Comparison of ENCODE assay signal across 9 mouse cellular contexts in genomic region chr4:32586596-32586995, GRCm38 (mm10). TPM values are rescaled to one million over a fixed set of nuclear protein-coding genes. Genes with fewer than 3 reads are reported as not detected.
DNase-seq lines count a peak whose midpoint lies in the region; ATAC-seq lines count a peak whose summit lies in the region.
"Had no signal": no experiment of that assay in that cellular context is flagged by ENCODE, and none has a peak within 500 bp of the region (broad histone marks: within the 10 kb centered on the region; RNA-seq: fewer than 3 reads in every experiment).

No protein-coding gene starts in this region.

- H3K4me3 ChIP-seq in heart, embryonic 16.5 days (ENCODE audit: low read length): no peak overlapping the region

- H3K4me2 ChIP-seq in heart, embryonic 16.5 days (ENCODE audit: low read depth, low read length): no peak overlapping the region

- DNase-seq in heart, adult 8-10 months (ENCODE audit: low spot score): no peak
- peak; percentile 34 for DNase-seq in urinary bladder, postnatal 25 days (ENCODE audit: low spot score)
- no peak for DNase-seq in urinary bladder, postnatal 4 days (ENCODE audit: low spot score in 2 of 2)
- peak; percentile 82 to 84 for DNase-seq in cerebellum, postnatal 10 days
- peak; percentile 86 for DNase-seq in thymus, postnatal 14 days

- H3K27me3 ChIP-seq in heart, embryonic 16.5 days (ENCODE audit: control insufficient read depth, insufficient read depth, low read length): no peaks in the 10 kb centered on the region

- no peaks in the 10 kb centered on the region for H3K9me3 ChIP-seq in heart, embryonic 16.5 days (replicated peaks; ENCODE audit: control insufficient read depth, low read length)

- H3K4me1 ChIP-seq in heart, embryonic 16.5 days (ENCODE audit: control insufficient read depth, insufficient read depth, low read length): no peaks in the 10 kb centered on the region

- WGBS in heart, embryonic 16.5 days: 13% methylated on average over 9 of the region's 9 CpGs

- ATAC-seq in heart, embryonic 16.5 days (replicated peaks; ENCODE audit: extremely low read depth, insufficient read depth, low FRiP score): 0 out of 2 replicates have a peak, but pooled peaks have one; percentile 41
- peak; percentile 54 for ATAC-seq in inflammation-experienced regulatory T-cells, adult 6 months
- ATAC-seq in megakaryocyte-erythroid progenitor cell, adult 5-6 weeks (replicated peaks; ENCODE audit: low FRiP score, low TSS enrichment, poor library complexity, severe bottlenecking): peak; percentile 86

- no peaks in the 10 kb centered on the region for H3K36me3 ChIP-seq in heart, embryonic 16.5 days (ENCODE audit: control insufficient read depth, insufficient read depth)

- H3K27ac ChIP-seq in heart, embryonic 16.5 days (ENCODE audit: low read length): no peak overlapping the region

- H3K9ac ChIP-seq in heart, embryonic 16.5 days (ENCODE audit: low read length): no peak overlapping the region

RNA-seq across cellular contexts. Expression of gene Gja10, which starts 16.0 kb away (rescaled TPM):
- polyA plus RNA-seq in heart, embryonic 16.5 days (2015; fragmentation: Nextera tagmentation; extraction: Ambion mirVana): not detected in 2 replicates
- total RNA-seq in heart, adult 8-10 months (2022): not detected
- polyA plus RNA-seq in inflammation-experienced regulatory T-cells, adult 6 months (2017; shearing (Covaris generic)): not detected
- total RNA-seq in megakaryocyte-erythroid progenitor cell, adult 5-6 weeks (2014; fragmentation: Nextera tagmentation): not detected in 2 replicates
- not detected in 2 replicates for total RNA-seq in megakaryocyte-erythroid progenitor cell, adult 5-6 weeks (2017)
- total RNA-seq: left cerebral cortex, postnatal 25 days had no signal

RNA-seq across cellular contexts. Expression of gene Casp8ap2, which starts 28.7 kb away (rescaled TPM):
- polyA plus RNA-seq in heart, embryonic 16.5 days (2015; fragmentation: Nextera tagmentation; extraction: Ambion mirVana): 30.2 and 31.8 TPM in 2 replicates
- total RNA-seq in heart, adult 8-10 months (2022): 1 to 10 TPM; 5.1 to 7.8 (median 6.9) TPM
- 10 to 100 TPM; 37.4 to 47.1 (median 46.6) TPM for polyA plus RNA-seq in inflammation-experienced regulatory T-cells, adult 6 months (2017; shearing (Covaris generic))
- 51.4 and 52.3 TPM in 2 replicates for total RNA-seq in megakaryocyte-erythroid progenitor cell, adult 5-6 weeks (2014; fragmentation: Nextera tagmentation)
- 57.6 and 157 TPM in 2 replicates for total RNA-seq in megakaryocyte-erythroid progenitor cell, adult 5-6 weeks (2017)

Comparison
In these comparisons a context has a peak if more than half of its experiments do, and no peak if none do; other contexts are left out.
1. DNase-seq: peak in urinary bladder, postnatal 25 days (single experiment), cerebellum, postnatal 10 days (2 of 2) and thymus, postnatal 14 days (single experiment); none in heart, adult 8-10 months (single experiment) and urinary bladder, postnatal 4 days (0 of 2).
2. RNA of gene Casp8ap2, which starts 28.7 kb away (total RNA-seq): 51.4 to 157 TPM in megakaryocyte-erythroid progenitor cell, adult 5-6 weeks; 5.1 to 7.8 TPM in heart, adult 8-10 months; every median in the first group is over 4 times any median in the second.
3. Peak in every context shown above with its lines, with median percentiles within 50 percentile points of each other: ATAC-seq.